In the genomic region with DNA sequence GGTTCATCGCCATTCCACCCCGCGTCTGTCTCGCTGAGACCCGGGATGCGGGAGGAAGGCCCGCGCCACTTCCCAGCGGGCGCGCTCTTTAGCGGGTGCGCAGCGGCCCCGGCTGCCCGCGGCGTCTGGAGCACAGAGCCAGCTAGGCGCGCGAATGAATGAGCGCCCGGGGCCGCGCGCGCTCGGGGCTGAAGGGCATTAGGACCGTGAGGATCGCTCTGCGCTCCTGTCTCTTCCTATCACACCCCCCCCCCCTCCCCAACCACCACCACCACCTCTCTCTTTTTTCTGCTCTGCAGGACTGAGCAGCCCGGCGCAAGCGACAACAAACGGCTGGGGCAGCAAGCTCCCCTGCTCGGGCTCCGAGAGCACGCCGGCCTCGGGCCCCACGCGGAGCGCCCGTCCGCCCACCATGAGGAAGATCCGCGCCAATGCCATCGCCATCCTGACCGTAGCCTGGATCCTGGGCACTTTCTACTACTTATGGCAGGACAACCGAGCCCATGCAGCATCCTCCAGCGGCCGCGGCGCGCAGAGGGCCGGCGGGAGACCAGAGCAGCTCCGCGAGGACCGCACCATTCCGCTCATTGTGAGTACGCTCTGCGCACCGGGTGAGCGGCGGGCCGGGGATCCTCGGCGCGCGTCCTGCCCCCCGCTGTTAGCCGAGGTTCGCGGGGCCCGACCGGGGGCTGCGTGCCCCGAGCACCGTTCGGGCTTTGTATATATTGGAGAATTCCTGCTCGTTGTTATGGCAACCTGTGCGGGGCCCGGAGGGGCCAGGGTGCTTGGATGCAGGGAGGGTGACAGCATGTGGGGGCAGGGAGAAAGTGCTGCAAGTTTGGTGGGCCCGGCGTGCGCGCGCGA, we compare ENCODE assay signal across 9 mouse cellular contexts. TPM values are rescaled to one million over a fixed set of nuclear protein-coding genes. Genes with fewer than 3 reads are reported as not detected.
DNase-seq lines count a peak whose midpoint lies in the region; ATAC-seq and TF ChIP-seq lines count a peak whose summit lies in the region.
"Had no signal": no experiment of that assay in that cellular context is flagged by ENCODE, and none has a peak within 500 bp of the region (broad histone marks: within the 10 kb centered on the region; RNA-seq: fewer than 3 reads in every experiment).

No protein-coding gene starts in this region.

- H3K9me3 ChIP-seq in embryonic facial prominence, embryonic 13.5 days, result no peaks in the 10 kb centered on the region
- H3K9me3 ChIP-seq in hindbrain, embryonic 15.5 days, result no peaks in the 10 kb centered on the region
- H3K9me3 ChIP-seq in liver, embryonic 11.5 days (ENCODE audit: control insufficient read depth, low read length), result no peaks in the 10 kb centered on the region

- peak overlapping the region; percentile 48; the same call in 1 of the 2 replicates for H3K4me3 ChIP-seq in kidney, adult 2 months (ENCODE audit: insufficient read depth, low read depth, low read length)
- peak overlapping the region; percentile 78 for H3K4me3 ChIP-seq in embryonic facial prominence, embryonic 13.5 days
- peak overlapping the region; percentile 81 for H3K4me3 ChIP-seq in hindbrain, embryonic 15.5 days
- peak overlapping the region; percentile 57 for H3K4me3 ChIP-seq in liver, embryonic 11.5 days (ENCODE audit: low read depth, low read length)

- peak overlapping the region; percentile 79 for H3K9ac ChIP-seq in embryonic facial prominence, embryonic 13.5 days
- H3K9ac ChIP-seq in hindbrain, embryonic 15.5 days, result peak overlapping the region; percentile 74
- H3K9ac ChIP-seq in liver, embryonic 11.5 days (ENCODE audit: low read depth, low read length), result peak overlapping the region; percentile 16; the same call in 1 of the 2 replicates

- no peak overlapping the region for H3K27ac ChIP-seq in kidney, adult 2 months (ENCODE audit: insufficient read depth, low read depth, low read length)
- peak overlapping the region; percentile 60; the same call in 1 of the 2 replicates for H3K27ac ChIP-seq in embryonic facial prominence, embryonic 13.5 days
- peak overlapping the region; percentile 83 for H3K27ac ChIP-seq in hindbrain, embryonic 15.5 days (replicated peaks)
- H3K27ac ChIP-seq in liver, embryonic 11.5 days (ENCODE audit: low read depth, low read length), result no peak overlapping the region

- no peaks in the 10 kb centered on the region for H3K36me3 ChIP-seq in kidney, adult 2 months (ENCODE audit: control insufficient read depth, insufficient read depth, low read length)
- no peaks in the 10 kb centered on the region for H3K36me3 ChIP-seq in embryonic facial prominence, embryonic 13.5 days
- no peaks in the 10 kb centered on the region for H3K36me3 ChIP-seq in hindbrain, embryonic 15.5 days
- no peaks in the 10 kb centered on the region for H3K36me3 ChIP-seq in liver, embryonic 11.5 days (ENCODE audit: control insufficient read depth, insufficient read depth, low read length)
- H3K36me3 ChIP-seq: G1E had no signal

- no peak for DNase-seq in kidney, adult 2 months
- no peak for DNase-seq in kidney, adult 11 months
- peak; percentile 51 for DNase-seq in adrenal gland, postnatal 14 days
- DNase-seq in liver, embryonic 11.5 days (ENCODE audit: low spot score), result peak; percentile 60
- DNase-seq in right cerebral cortex, adult 18-20 months, result peak; percentile 73
- no peak for DNase-seq in c-Kit-positive CD71-positive TER-119-positive erythroid progenitor cells, embryonic 14.5 days (ENCODE audit: low spot score)

- WGBS in kidney, adult 2 months, result 1% methylated on average over 80 of the region's 90 CpGs
- WGBS in embryonic facial prominence, embryonic 13.5 days, result under 1% methylated on average over 76 of the region's 90 CpGs
- WGBS in hindbrain, embryonic 15.5 days, result under 1% methylated on average over 86 of the region's 90 CpGs
- WGBS in liver, embryonic 11.5 days, result 1% methylated on average over 90 of the region's 90 CpGs

- TF ChIP-seq CTCF in kidney, adult 2 months (conservative IDR thresholded peaks at IDR 0.05; ENCODE audit: insufficient read depth, insufficient read length, low read depth, low read length), result no peak

- no peaks in the 10 kb centered on the region for H3K4me1 ChIP-seq in kidney, adult 2 months (ENCODE audit: control insufficient read depth, insufficient read depth, low read length)
- peaks cover 14% of the 10 kb centered on the region for H3K4me1 ChIP-seq in embryonic facial prominence, embryonic 13.5 days
- H3K4me1 ChIP-seq in hindbrain, embryonic 15.5 days (replicated peaks), result peaks cover 34% of the 10 kb centered on the region
- peaks cover 4% of the 10 kb centered on the region; the same call in 1 of the 2 replicates for H3K4me1 ChIP-seq in liver, embryonic 11.5 days (replicated peaks; ENCODE audit: control insufficient read depth, insufficient read depth, low read length)

- peaks cover 4% of the 10 kb centered on the region for H3K27me3 ChIP-seq in kidney, adult 2 months (replicated peaks; ENCODE audit: control insufficient read depth, insufficient read depth, low read length)
- H3K27me3 ChIP-seq in embryonic facial prominence, embryonic 13.5 days, result peaks cover 72% of the 10 kb centered on the region
- peaks cover 11% of the 10 kb centered on the region for H3K27me3 ChIP-seq in hindbrain, embryonic 15.5 days
- peaks cover 80% of the 10 kb centered on the region for H3K27me3 ChIP-seq in liver, embryonic 11.5 days (replicated peaks; ENCODE audit: control insufficient read depth, insufficient read depth, low read length)

- 0 out of 2 replicates have a peak, but pooled peaks have one; percentile 53 for ATAC-seq in embryonic facial prominence, embryonic 13.5 days (ENCODE audit: insufficient number of reproducible peaks, insufficient read depth, low FRiP score, low TSS enrichment, low read depth)
- peak; percentile 84 for ATAC-seq in hindbrain, embryonic 15.5 days (ENCODE audit: low FRiP score, low read depth)
- no peak for ATAC-seq in liver, embryonic 11.5 days (replicated peaks; ENCODE audit: low FRiP score)

- peak overlapping the region; percentile 98 for H3K4me2 ChIP-seq in embryonic facial prominence, embryonic 13.5 days
- H3K4me2 ChIP-seq in hindbrain, embryonic 15.5 days, result peak overlapping the region; percentile 94
- H3K4me2 ChIP-seq in liver, embryonic 11.5 days, result peak overlapping the region; percentile 81

- TF ChIP-seq POLR2A in kidney, adult 2 months (IDR thresholded peaks at IDR 0.05; ENCODE audit: low read depth, low read length), result no peak

RNA-seq across cellular contexts. Expression of a gene that starts 0.9 kb away (rescaled TPM):
- polyA plus RNA-seq in kidney, adult 2 months (2012; rRNA removed), result 0.72 and 0.81 TPM in 2 replicates
- total RNA-seq in adrenal gland, postnatal 14 days (2021), result 11.3 and 14.6 TPM in 2 replicates
- polyA plus RNA-seq in embryonic facial prominence, embryonic 13.5 days (2015; fragmentation: Nextera tagmentation; extraction: Ambion mirVana), result 12.2 and 13.4 TPM in 2 replicates
- 31.3 and 34.1 TPM in 2 replicates for polyA plus RNA-seq in hindbrain, embryonic 15.5 days (2015; fragmentation: Nextera tagmentation; extraction: Ambion mirVana)
- 0.92 TPM in 2 replicates for polyA plus RNA-seq in liver, embryonic 11.5 days (2014; fragmentation: Nextera tagmentation; extraction: Ambion mirVana)

RNA-seq across cellular contexts. Expression of a gene that starts 56.1 kb away (rescaled TPM):
- polyA plus RNA-seq in kidney, adult 2 months (2012; rRNA removed), result 12.1 and 13.5 TPM in 2 replicates
- total RNA-seq in adrenal gland, postnatal 14 days (2021), result 18.1 and 21.5 TPM in 2 replicates
- polyA plus RNA-seq in embryonic facial prominence, embryonic 13.5 days (2015; fragmentation: Nextera tagmentation; extraction: Ambion mirVana), result 28.1 and 30.5 TPM in 2 replicates
- polyA plus RNA-seq in hindbrain, embryonic 15.5 days (2015; fragmentation: Nextera tagmentation; extraction: Ambion mirVana), result 51.5 and 53.7 TPM in 2 replicates
- 17.5 and 18.7 TPM in 2 replicates for polyA plus RNA-seq in liver, embryonic 11.5 days (2014; fragmentation: Nextera tagmentation; extraction: Ambion mirVana)

Comparison
In these comparisons a context has a peak if more than half of its experiments do, and no peak if none do; other contexts are left out.
1. DNase-seq: peak in adrenal gland, postnatal 14 days (single experiment), liver, embryonic 11.5 days (single experiment) and right cerebral cortex, adult 18-20 months (single experiment); none in kidney, adult 2 months (single experiment), kidney, adult 11 months (single experiment) and c-Kit-positive CD71-positive TER-119-positive erythroid progenitor cells, embryonic 14.5 days (single experiment).
2. H3K27ac ChIP-seq: peak in embryonic facial prominence, embryonic 13.5 days (single experiment) and hindbrain, embryonic 15.5 days (single experiment); none in kidney, adult 2 months (single experiment) and liver, embryonic 11.5 days (single experiment).
3. H3K9ac ChIP-seq: peak in every context shown above with its lines; median percentile 79 in embryonic facial prominence, embryonic 13.5 days; 74 in hindbrain, embryonic 15.5 days; 16 in liver, embryonic 11.5 days.
4. Peak in every context shown above with its lines, with median percentiles within 50 percentile points of each other: H3K4me3 ChIP-seq and H3K4me2 ChIP-seq.